Mouse (Mus musculus) fibroblast of lung, adult 2 months (primary cell): Measurements from ENCODE around the gene Emc10.
A peak's percentile ranks its signal among the peaks of the same experiment; 100 is the strongest.

Source experiments
- DNase-seq: peaks from one replicate; pipeline ENCODE4 v3.0.0-alpha.2; 2011; ENCODE audit warnings: low read depth

Emc10 gene

GRCm38 (mm10) chr7:44484841-44485571 is 11.3 kb downstream of the Emc10 start:
- peak; percentile 32 for DNase-seq

- DNase-seq: no peak
These were observed 12.2 kb downstream of the Emc10 start for GRCm38 (mm10) chr7:44484109-44484508.

- no peak for DNase-seq
These were observed 13.4 kb downstream of the Emc10 start for GRCm38 (mm10) chr7:44482836-44483435.

- DNase-seq: no peak
These were observed 21.2 kb downstream of the Emc10 start for GRCm38 (mm10) chr7:44475046-44475614.

GRCm38 (mm10) chr7:44474419-44474818 is 21.9 kb downstream of the Emc10 start:
- DNase-seq: no peak

GRCm38 (mm10) chr7:44472961-44473646 is 23.2 kb downstream of the Emc10 start:
- no peak for DNase-seq

- DNase-seq: no peak
These were observed 23.8 kb downstream of the Emc10 start for GRCm38 (mm10) chr7:44472558-44472885.

GRCm38 (mm10) chr7:44471880-44472557 is 24.3 kb downstream of the Emc10 start:
- DNase-seq: no peak

GRCm38 (mm10) chr7:44470696-44471612 is 25.4 kb downstream of the Emc10 start:
- no peak for DNase-seq

- DNase-seq: no peak
These were observed 26.4 kb downstream of the Emc10 start for GRCm38 (mm10) chr7:44469677-44470675.

- no peak for DNase-seq
These were observed 27.6 kb downstream of the Emc10 start for GRCm38 (mm10) chr7:44468644-44469285.

- DNase-seq: peak; percentile 98
These were observed 28.4 kb downstream of the Emc10 start, which contains the start of gene Josd2 for GRCm38 (mm10) chr7:44467811-44468411. TSS of gene Josd2 (plus strand) at chr7:44467980.

GRCm38 (mm10) chr7:44466888-44467311 is 29.4 kb downstream of the Emc10 start:
- DNase-seq: no peak

- no peak for DNase-seq
These were observed 30.1 kb downstream of the Emc10 start for GRCm38 (mm10) chr7:44466006-44466887.

GRCm38 (mm10) chr7:44465111-44465510 is 31.2 kb downstream of the Emc10 start, which contains the start of gene Aspdh:
TSS of gene Aspdh (plus strand) at chr7:44465391.
- no peak for DNase-seq

- no peak for DNase-seq
These were observed 31.8 kb downstream of the Emc10 start for GRCm38 (mm10) chr7:44464511-44464910.

- no peak for DNase-seq
These were observed 32.6 kb downstream of the Emc10 start for GRCm38 (mm10) chr7:44463556-44464225.
